Mouse (Mus musculus): ENCODE results near the gene Rad51d.

DNA sequence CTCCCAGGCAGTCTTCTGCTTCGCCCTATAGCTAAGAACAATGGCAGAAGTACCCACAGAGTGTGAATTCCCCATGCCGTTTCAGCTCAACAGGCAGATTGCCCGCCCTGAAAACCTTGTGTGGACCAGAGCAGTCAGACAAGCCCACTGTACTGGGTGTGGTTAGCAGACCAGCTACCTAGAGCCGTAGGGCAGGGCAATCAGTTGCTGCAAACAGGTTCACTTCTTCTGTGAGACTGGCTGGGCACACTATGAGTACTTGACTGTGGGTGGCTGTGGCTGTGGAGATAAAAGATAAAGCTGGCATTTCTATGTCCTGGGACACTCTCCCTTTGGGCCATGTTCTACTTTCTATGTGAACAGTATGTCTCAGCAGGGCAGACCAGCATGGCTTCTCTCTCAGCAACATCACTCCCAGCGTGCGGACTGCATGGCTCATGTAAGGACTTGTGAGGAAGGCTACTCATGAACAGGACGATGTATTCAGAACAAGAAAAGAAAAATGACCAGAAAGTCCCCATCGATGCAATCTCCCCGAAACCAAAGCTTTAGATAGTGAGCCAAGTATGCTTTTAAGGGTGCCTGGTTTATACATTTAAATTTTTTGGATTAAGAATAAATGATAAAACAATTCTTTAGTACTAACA is 35.0 kb downstream of the Rad51d start:
- TF ChIP-seq GATA1 (IDR thresholded peaks at IDR 0.05; ENCODE audit: borderline replicate concordance, low read length): no peak
- no peak for TF ChIP-seq FLI1 (IDR thresholded peaks at IDR 0.05; ENCODE audit: low read length)
